Mouse (Mus musculus) CH12.LX (cell line): ENCODE measurements around the gene BC048403. TPM values are rescaled to one million over a fixed set of nuclear protein-coding genes. Genes with fewer than 3 reads are reported as not detected.

Source experiments
- polyA plus RNA-seq: library from polyadenylated mRNA; unstranded; fragments of >175 nt; gene quantifications from 2 replicates; pipeline ENCODE4 v1.2.1, GENCODE M21; 2012; ENCODE audit warnings: low read depth; ENCODE audit not compliant: insufficient read length
- total RNA-seq, 2 experiments: library from RNA; depleted of rRNA; stranded (reverse); fragments of 300-350 nt in 1 of 2; fragments of >200 nt in 1 of 2; gene quantifications; 2 replicates each; pipeline ENCODE4 v1.2.3; 2012 to 2014

BC048403 gene
- total and polyA plus RNA-seq, 3 experiments, result 2.2 to 11.9 (median 4.0) TPM

Other genes starting within 250 kb of the BC048403 start
- gene Tbk1, start 153.2 kb upstream of the BC048403 start, total RNA-seq (2012; rRNA removed), result 29.5 and 32.4 TPM in 2 replicates
- gene Tbk1, start 153.2 kb upstream of the BC048403 start, total RNA-seq (2014; rRNA removed), result 46.0 and 49.5 TPM in 2 replicates
- 44.0 and 45.6 TPM in 2 replicates for gene Tbk1, start 153.2 kb upstream of the BC048403 start, polyA plus RNA-seq
- gene Xpot, start 113.6 kb upstream of the BC048403 start, total RNA-seq (2012; rRNA removed), result 117 and 151 TPM in 2 replicates
- 140 and 144 TPM in 2 replicates for gene Xpot, start 113.6 kb upstream of the BC048403 start, total RNA-seq (2014; rRNA removed)
- 101 and 132 TPM in 2 replicates for gene Xpot, start 113.6 kb upstream of the BC048403 start, polyA plus RNA-seq
- not detected in 2 replicates for gene D930020B18Rik, start 98.3 kb upstream of the BC048403 start, total RNA-seq (2012; rRNA removed)
- not detected in 2 replicates for gene D930020B18Rik, start 98.3 kb upstream of the BC048403 start, total RNA-seq (2014; rRNA removed)
- gene D930020B18Rik, start 98.3 kb upstream of the BC048403 start, polyA plus RNA-seq, result not detected in 2 replicates